Mouse (Mus musculus) liver, adult 2 months (tissue): ENCODE results near the gene Arl3. TPM values are rescaled to one million over a fixed set of nuclear protein-coding genes. Genes with fewer than 3 reads are reported as not detected.
A peak's percentile ranks its signal among the peaks of the same experiment; 100 is the strongest.

Experiments
- DNase-seq: peaks from one replicate; pipeline ENCODE4 v3.0.0-alpha.2; 2011; ENCODE audit warnings: low read depth, low spot score; ENCODE audit errors: extremely low read depth
- H3K27ac ChIP-seq: fragments of 200-500 bp; replicated peaks from 2 replicates; pipeline ENCODE4 v1.5.1; 2012; ENCODE audit warnings: low read depth, mild to moderate bottlenecking, control low read depth, inconsistent platforms, low read length; ENCODE audit not compliant: insufficient read depth
- H3K27me3 ChIP-seq: fragments of 200-500 bp; 2 replicates; pipeline ENCODE4 v1.6.1; 2012; ENCODE audit warnings: mild to moderate bottlenecking, moderate library complexity, low read length, inconsistent platforms; ENCODE audit not compliant: control insufficient read depth, insufficient read depth
- H3K36me3 ChIP-seq: fragments of 200-500 bp; 2 replicates; pipeline ENCODE4 v1.6.1; 2012; ENCODE audit warnings: low read length, inconsistent platforms; ENCODE audit not compliant: control insufficient read depth, insufficient read depth
- H3K4me1 ChIP-seq: fragments of 200-500 bp; 2 replicates; pipeline ENCODE4 v1.6.1; 2011; ENCODE audit warnings: low read length; ENCODE audit not compliant: control insufficient read depth, insufficient read depth
- H3K4me3 ChIP-seq: fragments of 200-500 bp; 2 replicates; pipeline ENCODE4 v1.5.1; 2011; ENCODE audit warnings: low read depth, mild to moderate bottlenecking, control low read depth, low read length, moderate library complexity; ENCODE audit not compliant: insufficient read depth
- H3K79me2 ChIP-seq: fragments of 200-500 bp; 2 replicates; pipeline ENCODE4 v1.6.1; 2012; ENCODE audit warnings: inconsistent platforms, mild to moderate bottlenecking, low read length, moderate library complexity; ENCODE audit not compliant: control insufficient read depth, insufficient read depth
- H3K9ac ChIP-seq: fragments of 200-500 bp; 2 replicates; pipeline ENCODE4 v1.6.1; 2012; ENCODE audit warnings: low read depth, mild to moderate bottlenecking, control low read depth, inconsistent platforms, low read length
- CTCF ChIP-seq: fragments of 200-500 bp; IDR thresholded peaks from 2 replicates; pipeline ENCODE4 v1.5.1; 2011; ENCODE audit warnings: low read depth, low read length, control low read depth
- POLR2A ChIP-seq: fragments of 200-500 bp; IDR thresholded peaks from 2 replicates; pipeline ENCODE4 v1.6.1; 2011; ENCODE audit warnings: low read length, control low read depth; ENCODE audit not compliant: insufficient read depth; ENCODE audit errors: extremely low read depth
- WGBS: fragments of 180-500 bp; shearing (Covaris S2); methylation state at CpG from one replicate; pipeline ENCODE4 v1.1.7; 2018; 5-methylcytosine and 5-hydroxymethylcytosine counted together
- polyA plus RNA-seq: library from polyadenylated mRNA; depleted of rRNA; stranded (reverse); fragments of >200 nt; gene quantifications from 2 replicates; pipeline ENCODE4 v1.2.3, GENCODE M21; 2012
- total RNA-seq: library from RNA; depleted of rRNA; stranded (reverse); fragments of >200 nt; gene quantifications from 2 replicates; pipeline ENCODE4 v1.2.3, GENCODE M21; 2014

Arl3 gene
- total and polyA plus RNA-seq, 2 experiments: 8.7 to 25.1 TPM

DNA sequence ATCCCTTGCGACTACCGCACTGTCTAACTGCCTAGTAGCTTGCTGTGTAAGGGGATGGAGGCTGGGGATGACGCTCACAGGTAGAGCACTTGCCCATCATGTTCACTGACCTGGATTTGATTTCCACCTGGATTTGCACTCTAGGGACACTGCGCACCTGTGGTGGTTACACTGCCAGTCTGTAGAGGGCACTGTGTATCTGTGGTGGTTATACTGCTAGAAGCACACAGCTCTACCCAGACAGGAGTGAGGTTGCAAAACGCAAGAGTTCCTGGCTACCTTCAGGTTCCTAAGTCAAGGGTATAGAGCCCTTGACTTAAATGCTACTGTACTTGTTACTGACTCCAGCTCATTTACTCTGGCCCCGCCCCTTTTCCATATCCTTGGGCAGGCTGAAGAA, 34.8 kb downstream of the Arl3 start:
- Histone ChIP-seq H3K4me1 (no peaks in the 10 kb centered on the region), H3K27ac (no peak overlapping the region), H3K36me3 (peaks cover 4% of the 10 kb centered on the region; the same call in 1 of the 2 replicates), H3K9ac (no peak overlapping the region), H3K27me3 (no peaks in the 10 kb centered on the region), H3K4me3 (no peak overlapping the region), H3K79me2 (no peaks in the 10 kb centered on the region)
- DNase-seq: no peak
- 81% methylated on average over 6 of the region's 6 CpGs for WGBS
- no peak for TF ChIP-seq POLR2A
- peak; percentile 45; the same call in 1 of the 2 replicates for TF ChIP-seq CTCF

DNA sequence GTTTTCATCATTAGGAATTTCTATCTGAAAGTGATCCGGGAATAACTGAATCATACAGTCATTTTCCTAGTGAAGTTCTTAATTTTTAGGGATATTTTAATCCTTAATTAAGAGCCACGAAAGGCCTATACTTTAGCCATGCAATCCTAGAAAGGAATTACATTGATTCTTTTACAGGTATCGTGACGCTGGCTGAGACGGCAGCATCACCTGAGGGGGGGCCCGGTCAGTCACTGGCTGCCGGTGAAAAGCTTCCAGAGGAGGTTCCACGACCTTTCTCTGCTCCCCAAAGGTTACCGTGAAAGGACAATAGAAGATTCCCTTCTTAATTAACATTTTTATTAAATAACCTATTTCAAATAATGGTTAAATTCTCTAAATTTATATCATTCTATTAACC, 35.6 kb downstream of the Arl3 start:
- WGBS: 95% methylated on average over 9 of the region's 9 CpGs
- Histone ChIP-seq H3K9ac (no peak overlapping the region), H3K79me2 (no peaks in the 10 kb centered on the region), H3K4me3 (no peak overlapping the region), H3K27ac (no peak overlapping the region), H3K27me3 (no peaks in the 10 kb centered on the region), H3K4me1 (no peaks in the 10 kb centered on the region), H3K36me3 (0 out of 2 replicates have a peak, but pooled peaks cover 2% of the 10 kb centered on the region)
- no peak for TF ChIP-seq CTCF
- no peak for TF ChIP-seq POLR2A
- no peak for DNase-seq

DNA sequence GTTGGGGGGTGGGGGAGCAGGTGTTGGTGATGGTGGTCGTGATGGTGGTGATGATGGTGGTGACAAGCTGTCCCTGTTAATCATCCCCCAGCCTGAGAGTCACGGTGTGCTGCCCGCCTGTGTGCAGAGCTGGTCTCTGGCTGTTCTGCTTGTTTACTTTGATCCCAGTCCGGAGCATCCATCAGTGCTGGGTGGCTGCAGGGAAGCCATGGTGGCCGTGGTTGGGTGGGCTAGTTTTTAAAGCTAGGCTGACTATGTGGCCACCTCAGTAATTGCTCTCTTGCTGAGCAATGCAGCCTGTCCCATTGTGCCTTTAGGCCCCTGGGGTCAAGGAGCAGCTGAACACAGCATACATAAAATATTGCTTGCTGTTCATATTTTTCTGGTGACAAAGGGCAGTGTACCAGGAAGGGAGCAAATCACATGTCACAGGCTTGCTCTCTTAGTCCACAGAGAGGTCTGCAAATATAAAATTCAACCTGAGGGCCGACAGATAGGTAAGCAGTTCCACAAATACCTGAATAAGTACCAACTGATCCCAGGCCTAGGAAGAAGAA, 38.4 kb downstream of the Arl3 start:
- no peaks in the 10 kb centered on the region for H3K36me3 ChIP-seq
- TF ChIP-seq CTCF (no peak), POLR2A (no peak)
- DNase-seq: no peak
- peaks cover 3% of the 10 kb centered on the region for H3K4me1 ChIP-seq
- H3K27ac ChIP-seq: no peak overlapping the region
- H3K27me3 ChIP-seq: no peaks in the 10 kb centered on the region
- H3K79me2 ChIP-seq: no peaks in the 10 kb centered on the region
- no peak overlapping the region for H3K4me3 ChIP-seq
- WGBS: 70% methylated on average over 6 of the region's 6 CpGs
- no peak overlapping the region for H3K9ac ChIP-seq

DNA sequence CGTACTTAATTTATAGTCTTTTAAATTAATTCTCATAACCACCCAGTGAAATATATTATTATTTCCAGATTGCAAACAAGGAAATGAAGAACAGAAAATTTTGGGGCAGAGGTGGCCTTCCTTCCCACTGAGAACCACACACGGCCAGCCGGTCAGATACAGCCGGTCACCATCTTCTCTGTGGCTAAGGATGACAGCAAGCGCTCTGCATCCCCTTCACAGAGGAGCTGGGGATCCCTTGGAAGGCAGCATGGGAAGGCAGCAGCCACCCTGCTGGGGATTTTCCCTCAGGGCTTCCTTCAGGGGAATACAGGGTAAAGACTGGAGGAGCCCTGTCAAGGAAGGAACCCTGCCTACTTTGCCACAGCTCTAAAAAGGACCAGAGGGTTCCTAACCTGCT, 39.5 kb downstream of the Arl3 start:
- Histone ChIP-seq H3K36me3 (no peaks in the 10 kb centered on the region), H3K9ac (no peak overlapping the region), H3K4me3 (no peak overlapping the region), H3K79me2 (no peaks in the 10 kb centered on the region), H3K4me1 (peaks cover 6% of the 10 kb centered on the region), H3K27ac (no peak overlapping the region), H3K27me3 (no peaks in the 10 kb centered on the region)
- no peak for DNase-seq
- no peak for TF ChIP-seq POLR2A
- no peak for TF ChIP-seq CTCF
- WGBS: 95% methylated on average over 5 of the region's 5 CpGs

DNA sequence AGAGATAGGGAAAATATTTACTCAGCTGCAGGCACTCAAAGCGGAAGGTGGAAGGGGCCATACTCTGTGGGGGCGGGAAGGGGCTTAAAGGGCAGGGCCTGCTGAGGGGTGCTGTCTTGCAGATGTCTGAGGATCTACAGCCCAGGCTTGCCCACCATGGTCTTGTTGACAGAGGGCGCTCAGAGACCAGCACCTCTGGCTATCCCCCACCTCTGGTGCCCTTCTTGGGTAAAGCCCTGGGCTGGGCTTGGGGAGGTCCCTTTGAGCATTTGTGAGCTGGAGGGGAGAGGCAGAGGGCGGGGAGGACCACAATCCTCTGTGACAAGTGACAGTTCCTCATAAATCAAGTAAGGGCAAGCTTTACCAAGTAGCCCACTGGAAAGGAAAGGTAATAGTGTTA, 39.9 kb downstream of the Arl3 start:
- Histone ChIP-seq H3K36me3 (no peaks in the 10 kb centered on the region), H3K4me1 (peaks cover 6% of the 10 kb centered on the region), H3K4me3 (no peak overlapping the region), H3K79me2 (no peaks in the 10 kb centered on the region), H3K27me3 (no peaks in the 10 kb centered on the region), H3K9ac (no peak overlapping the region), H3K27ac (no peak overlapping the region)
- WGBS: 90% methylated on average over 4 of the region's 4 CpGs
- TF ChIP-seq POLR2A: no peak
- no peak for DNase-seq

DNA sequence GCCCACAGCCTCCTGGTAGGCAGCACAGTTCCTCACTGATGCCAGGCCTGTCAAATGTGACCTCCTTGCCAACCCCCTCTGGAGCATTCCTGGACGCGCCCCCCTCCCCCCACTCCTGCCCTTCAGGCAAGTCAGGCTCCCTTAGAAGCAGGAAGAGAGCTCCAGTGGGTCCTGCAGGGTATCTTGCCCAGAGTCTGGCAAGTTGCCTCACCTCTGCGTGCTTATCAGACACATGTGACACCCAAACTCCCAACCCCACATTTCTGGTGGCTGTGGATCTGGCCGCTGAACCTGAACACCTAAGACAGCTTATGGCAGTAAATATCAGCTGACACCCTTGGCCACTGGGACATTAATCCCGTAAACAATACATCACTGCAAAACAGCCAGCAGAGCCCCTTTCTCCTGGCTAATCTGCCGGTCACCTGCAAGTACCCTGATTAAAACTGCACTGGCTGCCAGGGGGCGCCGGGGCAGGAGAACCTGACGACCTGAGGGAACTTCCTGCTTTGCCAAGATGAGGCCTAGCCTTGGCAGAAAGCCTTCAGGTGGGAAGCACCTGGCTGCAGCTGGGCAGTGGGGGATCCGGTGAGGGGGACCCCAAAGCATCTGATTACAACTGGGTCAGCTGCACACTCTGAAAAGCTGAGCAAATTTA, 40.8 kb downstream of the Arl3 start:
- H3K27me3 ChIP-seq: no peaks in the 10 kb centered on the region
- peaks cover 6% of the 10 kb centered on the region for H3K4me1 ChIP-seq
- 59% methylated on average over 10 of the region's 10 CpGs for WGBS
- no peak overlapping the region for H3K4me3 ChIP-seq
- no peaks in the 10 kb centered on the region for H3K79me2 ChIP-seq
- H3K9ac ChIP-seq: no peak overlapping the region
- no peak for DNase-seq
- TF ChIP-seq POLR2A: no peak
- no peak for TF ChIP-seq CTCF
- no peaks in the 10 kb centered on the region for H3K36me3 ChIP-seq
- no peak overlapping the region for H3K27ac ChIP-seq
